Mouse (Mus musculus): Measurements from ENCODE around the gene Olfr743. TPM values are rescaled to one million over a fixed set of nuclear protein-coding genes. Genes with fewer than 3 reads are reported as not detected.

The Olfr743 gene
- not detected in 2 replicates for polyA plus RNA-seq (2012; ENCODE audit: low replicate concordance)

DNA sequence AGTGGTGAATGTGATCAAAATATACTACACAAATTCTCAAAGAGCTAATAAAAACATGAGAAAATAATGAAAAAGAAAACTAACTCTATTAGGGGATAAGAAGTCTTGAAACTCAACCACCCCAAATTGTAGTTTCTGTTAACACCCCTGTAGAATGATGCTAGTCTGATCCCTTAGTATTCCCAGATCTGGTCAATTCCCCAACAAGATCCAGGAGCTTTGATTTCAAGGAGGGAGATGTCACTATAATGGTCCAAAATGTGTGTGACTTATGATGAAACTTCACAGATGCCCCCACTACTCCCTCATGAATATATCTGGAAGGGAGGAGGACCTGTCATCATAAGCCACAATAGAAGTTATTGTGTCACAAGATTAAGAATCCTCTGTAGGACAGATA is at the start of gene Olfr743:
Gene Olfr743 (plus strand): TSS at position 301 of the 400 bp plus-strand sequence.

GRCm38 (mm10) chr14:50472438-50472837 is 49.2 kb upstream of the Olfr743 start, which contains the start of gene Olfr741:
TSS of gene Olfr741 (plus strand) at chr14:50472738.

DNA sequence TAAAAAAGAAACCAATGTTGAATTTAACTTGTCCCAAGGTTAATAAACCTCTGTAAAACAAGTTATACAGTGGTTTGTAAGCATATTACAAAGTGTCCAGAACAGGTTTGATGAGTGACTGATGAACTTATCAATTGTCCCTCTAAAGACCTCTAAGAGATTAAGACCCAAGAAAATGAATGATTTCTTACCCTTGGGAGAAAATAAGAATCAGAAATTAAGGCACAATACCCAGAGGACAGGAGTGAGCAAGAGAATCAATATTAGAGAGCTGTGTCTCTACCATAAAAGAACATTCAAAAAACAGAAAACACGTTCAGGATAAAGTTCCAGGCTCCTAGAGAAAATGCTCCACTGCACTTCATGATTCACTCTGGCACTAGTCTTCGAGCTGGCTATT is 18.3 kb upstream of the Olfr743 start, which contains the start of gene Olfr742:
Gene Olfr742 (plus strand): TSS at position 301 of the 400 bp plus-strand sequence.

Other genes with a start within 250 kb of the Olfr743 start
- gene Olfr732, start 237.6 kb upstream of the Olfr743 start, polyA plus RNA-seq (2012; ENCODE audit: low replicate concordance) = not detected in 2 replicates
- gene Olfr733, start 220.3 kb upstream of the Olfr743 start, polyA plus RNA-seq (2012; ENCODE audit: low replicate concordance) = not detected in 2 replicates
- 0.13 TPM in 1 of 2 replicates, not detected in the other for gene Olfr734, start 195.1 kb upstream of the Olfr743 start, polyA plus RNA-seq (2012; ENCODE audit: low replicate concordance)
- not detected in 2 replicates for gene Olfr735, start 173.0 kb upstream of the Olfr743 start, polyA plus RNA-seq (2012; ENCODE audit: low replicate concordance)
- 0.39 and 0.90 TPM in 2 replicates for gene Tlr11, start 163.9 kb upstream of the Olfr743 start, polyA plus RNA-seq (2012; ENCODE audit: low replicate concordance)
- not detected in 2 replicates for gene Olfr736, start 140.7 kb upstream of the Olfr743 start, polyA plus RNA-seq (2012; ENCODE audit: low replicate concordance)
- not detected in 2 replicates for gene Olfr738, start 114.3 kb upstream of the Olfr743 start, polyA plus RNA-seq (2012; ENCODE audit: low replicate concordance)
- not detected in 2 replicates for gene Olfr739, start 103.2 kb upstream of the Olfr743 start, polyA plus RNA-seq (2012; ENCODE audit: low replicate concordance)
- gene Olfr740, start 76.3 kb upstream of the Olfr743 start, polyA plus RNA-seq (2012; ENCODE audit: low replicate concordance) = not detected in 2 replicates
- gene Olfr741, start 49.1 kb upstream of the Olfr743 start, polyA plus RNA-seq (2012; ENCODE audit: low replicate concordance) = not detected in 2 replicates
- not detected in 2 replicates for gene Olfr742, start 18.2 kb upstream of the Olfr743 start, polyA plus RNA-seq (2012; ENCODE audit: low replicate concordance)
- gene Olfr744, start 93.0 kb downstream of the Olfr743 start, polyA plus RNA-seq (2012; ENCODE audit: low replicate concordance) = not detected in 2 replicates
- gene Olfr745, start 117.5 kb downstream of the Olfr743 start, polyA plus RNA-seq (2012; ENCODE audit: low replicate concordance) = not detected in 2 replicates
- not detected in 2 replicates for gene Olfr746, start 125.2 kb downstream of the Olfr743 start, polyA plus RNA-seq (2012; ENCODE audit: low replicate concordance)
- gene Olfr747, start 171.4 kb downstream of the Olfr743 start, polyA plus RNA-seq (2012; ENCODE audit: low replicate concordance) = not detected in 2 replicates
- gene Olfr748, start 185.5 kb downstream of the Olfr743 start, polyA plus RNA-seq (2012; ENCODE audit: low replicate concordance) = not detected in 2 replicates
- gene Olfr749, start 223.3 kb downstream of the Olfr743 start, polyA plus RNA-seq (2012; ENCODE audit: low replicate concordance) = not detected in 2 replicates